Mouse (Mus musculus) liver (tissue): ENCODE results near the gene BC028528.
"Not testable (repeated sequence)": the region's sequence is repeated elsewhere in the genome, so short reads cannot be mapped to it uniquely, and the experiment has no call there.

Experiments used
- DNase-seq: peaks from one replicate; pipeline ENCODE4 v3.0.0-alpha.2; 2020; ENCODE audit warnings: mixed read lengths

BC028528 gene

DNA sequence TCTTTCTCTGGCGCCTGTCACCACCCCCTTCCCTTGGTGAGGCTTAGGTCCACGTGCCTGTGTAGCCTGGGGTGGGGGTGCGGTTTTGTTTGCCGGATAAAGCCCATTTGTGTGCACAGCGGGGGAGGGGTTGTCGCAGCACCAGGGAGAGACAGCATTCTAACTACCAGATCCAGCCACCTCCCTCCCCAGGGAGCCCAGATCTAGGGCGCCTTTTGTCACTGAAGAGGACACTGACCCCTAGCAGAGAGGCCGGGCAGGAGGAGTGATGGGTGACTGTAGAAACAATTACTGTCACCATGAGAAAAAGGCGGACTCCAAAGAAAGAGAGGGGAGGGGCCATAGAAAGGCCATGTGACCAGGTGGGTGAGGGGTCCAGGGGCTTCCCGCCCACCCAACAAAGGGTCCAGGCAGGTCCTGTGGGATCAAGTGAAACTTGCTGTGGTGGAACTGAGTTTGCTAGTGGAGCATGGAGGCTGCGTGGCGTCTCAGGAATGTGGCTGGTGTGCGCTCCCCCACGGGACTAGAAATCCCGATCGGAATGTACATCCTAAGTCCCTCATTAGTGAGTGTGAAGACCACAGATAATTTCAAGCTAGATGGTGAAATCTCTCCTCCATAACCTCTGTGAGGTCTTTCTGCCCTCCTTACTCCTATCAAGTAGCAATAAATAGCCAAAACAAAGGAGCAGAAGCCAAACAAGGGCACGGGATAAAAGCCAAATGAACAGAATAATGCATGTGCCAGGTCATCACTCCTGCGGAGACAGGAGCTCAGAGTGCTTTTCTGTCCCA is 13.5 kb upstream of the BC028528 start:
- peak; percentile 66 for DNase-seq

DNA sequence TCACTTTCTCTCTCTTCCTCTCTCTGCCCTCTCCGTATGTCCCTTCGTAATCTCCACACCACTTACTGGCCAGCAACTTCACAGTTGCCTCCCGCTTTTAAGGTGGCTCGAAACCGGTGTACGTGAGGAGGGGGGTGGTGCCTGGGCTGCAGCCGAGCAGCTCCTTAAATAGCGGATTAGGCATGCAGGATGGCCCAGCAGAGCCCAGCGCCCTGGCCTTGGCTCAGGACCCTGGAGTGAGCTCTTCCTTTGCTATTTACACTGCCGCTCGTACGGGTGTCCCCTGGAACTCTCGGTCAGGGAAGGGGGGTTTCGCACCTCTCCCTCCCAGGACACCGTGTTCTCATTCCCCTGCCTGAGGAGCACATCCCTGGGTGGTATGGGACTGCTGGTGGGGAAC is 12.8 kb upstream of the BC028528 start, which contains the start of gene Car14:
Car14 (minus strand) TSS at position 124 of the 400 bp plus-strand sequence.
- DNase-seq: no peak

DNA sequence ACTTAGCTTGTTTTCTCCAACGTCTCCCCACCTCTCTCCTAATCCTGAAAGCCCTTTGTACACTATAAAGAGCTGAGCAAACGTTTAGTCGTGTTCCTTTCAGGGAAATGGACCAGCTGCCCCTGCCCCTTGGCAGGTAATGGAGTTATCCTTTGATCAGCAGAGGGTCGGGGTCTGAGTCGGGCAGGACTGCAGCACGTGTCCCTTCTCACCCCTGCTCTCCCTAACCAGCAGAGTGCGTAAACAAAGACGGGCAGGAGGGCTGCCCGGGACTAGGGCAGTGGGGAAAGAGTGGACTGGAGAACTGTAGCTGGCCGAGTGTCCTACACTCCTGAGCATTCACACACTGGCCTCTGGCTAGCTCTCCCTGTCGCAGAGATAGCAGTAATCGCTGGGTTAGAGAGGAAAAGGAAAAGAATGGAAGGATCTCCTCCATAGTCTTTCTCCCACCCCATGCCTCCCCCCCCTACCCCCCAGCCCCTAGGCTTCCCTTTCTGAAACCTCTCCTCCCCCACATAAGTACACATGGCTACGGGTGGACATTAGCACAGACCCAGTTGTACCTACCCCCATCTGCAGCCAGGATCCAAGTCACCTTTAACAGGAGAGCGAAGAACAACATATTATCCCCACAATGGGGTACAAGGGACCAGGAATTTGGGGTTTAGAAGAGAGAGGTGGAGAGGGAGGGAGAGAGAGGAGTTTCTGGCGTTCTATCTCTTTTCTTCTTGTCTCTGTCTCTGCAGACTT is 12.1 kb upstream of the BC028528 start:
- peak; percentile 45 for DNase-seq

DNA sequence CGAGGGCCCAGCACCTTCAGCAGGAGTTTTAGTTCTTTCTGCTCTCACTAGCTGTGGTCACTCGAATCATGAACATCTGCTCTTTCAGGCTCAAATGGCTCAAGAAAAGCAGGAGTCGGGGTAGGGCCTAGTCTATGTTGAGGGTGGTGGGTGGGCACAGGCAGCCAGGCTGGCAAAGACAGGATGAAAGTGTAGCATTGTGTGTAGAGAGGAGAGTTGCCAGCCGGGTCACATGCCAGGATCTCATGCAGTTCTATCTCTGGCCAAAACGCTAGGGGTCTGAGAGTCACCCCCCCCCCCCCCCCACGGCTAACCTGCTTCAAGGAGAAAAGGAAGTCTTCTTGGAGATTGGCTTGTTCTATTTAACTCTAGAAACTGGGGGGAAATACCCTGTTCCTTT is 10.8 kb upstream of the BC028528 start:
- no peak for DNase-seq

DNA sequence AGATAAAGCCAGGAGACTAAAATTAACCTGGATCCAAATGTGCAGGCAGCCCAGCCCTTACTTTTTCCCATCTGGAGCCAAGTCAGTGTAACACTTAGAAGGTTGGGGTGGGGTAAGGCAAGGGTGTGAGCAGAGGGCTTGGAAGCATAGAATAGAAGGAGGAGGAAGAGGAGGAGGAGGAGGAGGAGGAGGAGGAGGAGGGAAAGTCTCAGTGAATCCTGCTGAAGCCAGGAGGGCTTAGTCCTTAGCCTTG is 10.5 kb upstream of the BC028528 start:
- no peak for DNase-seq

DNA sequence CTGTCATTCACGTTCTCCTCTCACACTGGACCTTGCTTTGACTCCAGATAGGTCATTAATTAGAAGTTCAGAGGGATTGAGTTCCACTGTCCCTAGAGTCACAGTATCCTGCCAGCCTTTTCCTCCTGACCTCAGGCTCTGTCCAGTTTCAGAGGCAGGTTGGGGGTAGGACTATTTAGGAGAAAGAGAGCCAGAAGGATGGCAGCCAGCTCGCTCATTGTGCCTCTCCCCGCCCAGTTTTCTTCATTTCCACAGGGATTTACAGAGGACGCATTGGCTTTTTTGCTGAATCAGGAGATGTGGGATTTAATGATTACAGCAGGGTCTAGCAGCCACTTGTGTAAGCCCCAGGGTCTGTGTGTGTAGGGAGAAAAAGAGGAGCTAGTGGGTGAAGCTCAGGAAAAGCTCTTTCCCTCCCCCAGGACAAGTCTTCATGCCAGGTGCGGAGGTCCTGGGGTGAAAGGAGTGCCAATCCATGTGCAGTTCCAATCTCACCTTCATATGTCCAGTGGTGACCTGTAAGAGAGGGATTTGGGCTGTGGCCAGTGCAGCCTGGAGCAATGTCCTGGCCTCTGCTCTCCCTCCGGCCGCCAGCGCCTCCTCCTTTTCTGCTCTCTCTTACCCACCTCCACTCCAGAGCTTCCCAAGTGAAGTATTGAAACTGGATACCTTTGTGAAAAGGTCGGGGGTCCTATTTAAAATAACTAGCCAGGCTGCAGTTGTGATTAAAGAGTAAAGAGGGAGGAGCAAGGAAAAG is 10.0 kb upstream of the BC028528 start:
- no peak for DNase-seq

DNA sequence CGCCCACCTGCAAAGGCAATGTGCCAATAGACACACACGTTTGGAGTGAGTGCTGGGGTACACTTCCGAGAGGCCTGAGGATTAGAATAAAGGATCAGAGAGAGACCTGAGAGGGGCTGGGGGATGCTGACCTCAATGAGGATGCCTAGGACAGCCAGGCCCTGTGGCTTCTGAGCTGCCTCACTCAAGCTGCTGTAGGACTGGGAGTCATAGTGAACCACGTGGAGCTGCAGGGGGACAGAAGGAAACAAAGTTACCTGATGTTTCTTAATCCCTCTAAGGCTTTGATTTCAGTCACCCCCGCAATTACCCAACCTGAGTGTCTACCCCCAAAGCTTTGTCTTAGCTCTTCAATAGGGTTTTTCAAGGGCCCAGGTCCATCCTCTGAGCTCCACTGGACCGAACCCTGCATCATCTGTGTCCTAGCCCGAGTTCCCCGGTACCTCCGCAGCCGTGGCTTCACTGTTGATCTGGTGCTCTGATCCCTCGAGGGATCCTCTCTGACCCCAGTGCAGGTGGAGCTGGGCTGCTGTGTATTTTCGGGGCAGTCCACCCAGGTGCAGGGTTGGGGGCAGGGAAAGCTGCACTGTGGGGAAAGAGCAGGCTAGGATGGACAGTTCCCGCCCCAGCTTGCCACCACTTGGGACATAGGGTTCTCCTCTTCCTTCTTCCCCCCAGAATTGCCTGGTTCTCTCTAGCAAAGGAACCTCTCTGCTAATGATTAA is 8.2 kb upstream of the BC028528 start:
- DNase-seq: peak; percentile 19

DNA sequence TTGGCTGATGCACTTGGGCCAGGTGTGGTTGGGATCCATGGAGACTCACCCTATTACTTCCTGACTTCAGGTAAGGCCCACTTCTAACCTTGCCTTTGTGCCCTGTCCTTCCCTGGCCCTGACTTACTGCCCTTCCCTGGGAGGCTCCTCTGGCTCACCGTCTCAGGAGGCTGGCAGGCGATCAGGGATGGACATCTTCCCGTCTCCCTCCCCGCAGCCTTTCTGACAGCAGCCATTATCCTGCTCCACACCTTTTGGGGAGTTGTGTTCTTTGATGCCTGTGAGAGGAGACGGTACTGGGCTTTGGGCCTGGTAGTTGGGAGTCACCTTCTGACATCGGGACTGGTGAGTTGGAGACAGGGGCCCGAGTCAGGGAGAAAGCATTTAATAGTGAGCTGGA is 3.7 kb upstream of the BC028528 start:
- DNase-seq: not testable (repeated sequence)

DNA sequence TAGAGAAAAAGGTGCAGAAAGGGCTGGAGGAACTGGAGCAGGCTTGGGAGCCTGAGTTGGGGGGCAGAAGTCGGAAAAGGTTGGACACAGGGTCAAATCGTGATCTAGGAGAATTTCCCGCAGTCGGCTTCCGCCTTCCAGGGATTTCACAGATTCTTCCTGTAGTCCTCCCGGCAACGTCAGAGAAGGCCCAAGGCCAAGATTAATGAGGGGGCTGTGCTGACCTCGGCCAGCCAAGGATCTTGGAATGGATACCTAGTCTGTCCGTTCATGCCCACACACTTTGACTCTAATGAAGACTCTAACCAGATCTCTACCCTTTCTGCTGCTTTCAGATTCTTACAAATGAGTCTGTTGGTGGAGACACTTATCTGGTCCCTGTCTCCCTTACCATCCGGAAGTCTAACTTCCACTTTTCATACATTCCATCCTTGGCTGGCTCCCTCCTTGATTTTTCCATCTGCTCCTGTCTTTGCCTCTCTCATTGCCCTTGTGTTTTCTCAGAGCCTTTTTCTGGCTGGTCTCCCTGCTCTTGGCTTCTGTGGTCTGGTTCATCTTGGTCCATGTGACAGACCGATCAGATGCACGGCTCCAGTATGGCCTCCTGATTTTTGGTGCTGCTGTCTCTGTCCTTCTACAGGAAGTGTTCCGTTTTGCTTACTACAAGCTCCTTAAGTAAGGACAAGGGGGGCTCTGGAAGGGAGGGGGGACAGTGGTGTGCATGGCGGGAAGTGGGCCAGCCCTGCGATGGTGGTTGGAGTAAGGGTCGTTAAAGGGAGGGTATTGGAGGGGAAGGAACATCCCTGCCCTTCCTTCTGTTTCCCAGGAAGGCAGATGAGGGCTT is 2.7 kb upstream of the BC028528 start:
- DNase-seq: peak; percentile 38

DNA sequence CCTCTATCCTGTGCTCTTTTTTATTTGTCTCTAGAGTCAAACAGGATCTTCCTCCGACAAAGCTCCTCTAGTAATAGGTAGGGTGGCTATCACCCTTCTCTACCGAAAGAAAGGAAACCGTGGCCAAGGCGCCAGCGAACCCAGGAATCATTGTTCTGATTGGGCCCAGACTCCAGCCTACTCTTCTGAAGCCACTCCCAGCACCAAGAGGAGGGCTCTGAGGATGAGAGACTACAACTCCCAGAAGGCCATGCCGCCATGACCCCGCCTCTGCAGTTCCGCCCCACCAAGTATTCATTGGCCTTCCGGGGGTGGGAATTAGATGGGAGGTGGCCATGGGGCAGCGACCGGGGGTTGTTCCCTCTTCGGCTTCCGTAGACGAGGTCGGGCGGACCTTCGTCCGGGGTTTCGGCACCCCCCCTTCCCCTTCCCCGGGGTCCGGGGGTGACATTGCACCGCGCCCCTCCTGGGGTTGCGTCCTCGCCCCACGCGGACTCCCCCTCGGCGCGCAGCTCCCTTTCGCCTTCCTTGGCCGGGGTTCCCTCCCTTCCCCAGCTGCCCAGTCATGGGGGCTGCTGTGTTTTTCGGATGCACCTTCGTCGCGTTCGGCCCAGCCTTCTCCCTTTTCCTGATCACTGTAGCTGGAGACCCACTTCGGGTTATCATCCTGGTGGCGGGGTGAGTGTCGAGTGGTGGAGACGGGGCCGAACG is 2.0 kb upstream of the BC028528 start, which contains the start of gene Aph1a:
Aph1a (plus strand) TSS at position 364 of the 711 bp plus-strand sequence.
- DNase-seq: peak; percentile 96

DNA sequence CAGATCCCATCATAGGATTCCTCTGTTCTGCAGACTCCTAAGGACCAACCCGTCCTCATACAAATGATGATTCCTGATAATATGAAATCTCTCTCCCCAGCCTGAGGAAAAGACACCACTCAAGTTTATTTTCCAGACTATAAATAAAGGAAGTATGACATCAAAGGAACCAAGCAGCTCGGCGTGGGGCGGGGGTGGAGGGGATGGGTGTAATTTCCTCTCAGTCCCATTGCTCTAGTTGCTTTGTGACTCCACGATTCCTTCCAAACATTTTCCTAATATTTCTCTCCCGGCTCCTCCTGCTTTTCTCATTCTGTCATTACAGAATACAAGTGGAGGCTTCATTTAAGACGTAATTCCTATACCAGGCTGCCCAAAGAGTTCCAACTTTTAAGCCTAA is 1.3 kb upstream of the BC028528 start:
- DNase-seq: no peak

DNA sequence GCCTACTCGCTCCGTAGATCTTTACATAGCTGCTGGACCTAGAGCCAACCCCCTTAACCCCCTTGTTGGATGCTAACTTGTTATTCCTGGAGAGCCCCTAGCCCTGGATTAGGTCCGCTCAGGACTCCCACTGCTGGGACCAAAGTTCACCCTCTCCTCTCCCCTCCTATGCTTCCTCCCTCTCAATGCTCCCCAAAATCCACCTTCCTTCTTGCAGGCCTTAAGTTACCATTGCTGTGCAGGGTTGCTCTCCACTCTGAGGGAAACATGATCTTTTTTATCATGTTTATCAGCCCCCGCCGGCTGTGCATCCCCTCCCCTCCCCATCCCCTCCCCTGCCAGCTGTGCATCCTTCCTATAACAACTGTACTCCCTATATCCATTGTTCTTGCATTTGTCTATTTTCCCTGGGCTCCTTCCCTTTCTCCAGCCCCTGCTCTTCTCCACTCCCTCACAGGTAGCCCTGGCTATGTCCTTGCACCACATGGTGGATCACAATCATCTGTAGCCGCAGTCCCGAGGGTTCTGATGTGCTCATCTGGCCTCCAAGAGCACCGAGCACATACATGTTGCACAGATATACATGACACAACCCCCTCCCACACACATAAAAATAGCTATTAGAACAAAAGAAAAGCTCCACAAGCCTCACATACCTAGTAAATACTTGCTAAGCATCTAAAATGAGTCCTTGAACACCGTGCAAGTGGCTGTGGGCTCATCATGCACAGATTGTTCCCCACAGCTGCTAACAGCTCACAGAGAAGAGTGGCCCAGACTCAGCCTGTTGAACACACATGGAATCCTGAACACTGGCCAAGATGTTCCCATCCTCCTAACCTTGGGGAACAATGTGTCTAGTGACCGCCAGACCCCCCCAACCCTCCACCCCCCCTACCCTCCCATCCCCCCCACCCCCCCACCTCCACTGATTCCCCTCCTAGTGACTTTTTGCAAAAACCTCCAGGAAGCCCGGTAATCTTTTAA is 554 bp upstream of the BC028528 start:
- peak; percentile 23 for DNase-seq

DNA sequence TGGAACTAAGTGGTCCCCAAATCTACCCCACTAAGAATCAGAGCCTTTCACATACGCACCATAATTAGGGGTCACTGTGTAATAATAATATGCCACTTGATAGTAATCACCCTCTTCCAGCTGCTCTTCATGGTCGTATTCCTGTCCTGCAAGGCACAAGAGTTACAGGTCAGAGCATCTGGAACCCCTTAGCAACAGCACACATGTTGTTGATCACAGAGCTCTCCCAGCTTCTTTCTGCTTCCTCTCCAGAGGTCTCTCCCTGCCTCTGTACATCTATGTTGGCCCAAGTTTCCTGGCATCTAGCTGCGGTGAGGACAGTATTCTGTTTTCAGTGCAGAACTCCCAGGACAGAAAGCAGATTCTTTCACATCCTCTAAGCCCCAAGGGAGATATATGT is 2.1 kb downstream of the BC028528 start:
- no peak for DNase-seq

DNA sequence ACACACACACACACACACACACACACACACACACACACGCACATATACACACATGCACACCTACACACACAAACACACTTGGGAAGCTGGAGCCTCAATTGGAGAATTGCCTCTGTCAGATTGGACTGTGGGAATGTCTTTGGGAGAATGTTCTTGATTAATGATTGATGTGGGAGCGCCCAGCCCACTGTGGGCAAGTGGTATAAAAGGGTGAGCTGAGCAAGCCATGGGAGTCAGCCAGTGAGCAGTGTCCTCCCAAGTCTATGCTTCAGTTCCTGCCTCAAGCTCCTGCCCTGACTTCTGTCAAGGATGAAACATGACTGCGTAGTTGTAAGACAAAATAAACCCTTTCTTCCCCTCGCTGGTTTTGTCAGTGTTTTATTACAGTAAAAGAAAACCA is 4.2 kb downstream of the BC028528 start:
- no peak for DNase-seq

DNA sequence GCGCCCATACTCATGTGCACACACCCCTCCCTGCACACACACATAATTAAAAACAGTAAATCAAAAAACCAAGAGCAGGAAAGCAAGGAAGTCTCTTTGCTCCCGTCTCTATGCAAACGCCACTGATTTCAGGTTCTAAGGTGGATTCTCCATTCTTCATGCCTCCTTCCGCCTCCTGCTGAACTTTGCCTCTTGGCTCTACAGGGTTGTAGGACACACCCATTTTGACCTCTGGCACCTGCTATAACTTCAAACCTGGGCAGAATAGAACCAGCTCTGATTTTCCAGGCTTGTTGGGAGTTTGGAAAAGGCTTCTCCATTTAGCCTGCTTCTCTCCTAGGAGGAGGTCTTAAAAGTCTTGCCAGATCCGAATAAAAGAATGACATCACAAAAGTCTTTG is 7.4 kb downstream of the BC028528 start:
- DNase-seq: no peak

DNA sequence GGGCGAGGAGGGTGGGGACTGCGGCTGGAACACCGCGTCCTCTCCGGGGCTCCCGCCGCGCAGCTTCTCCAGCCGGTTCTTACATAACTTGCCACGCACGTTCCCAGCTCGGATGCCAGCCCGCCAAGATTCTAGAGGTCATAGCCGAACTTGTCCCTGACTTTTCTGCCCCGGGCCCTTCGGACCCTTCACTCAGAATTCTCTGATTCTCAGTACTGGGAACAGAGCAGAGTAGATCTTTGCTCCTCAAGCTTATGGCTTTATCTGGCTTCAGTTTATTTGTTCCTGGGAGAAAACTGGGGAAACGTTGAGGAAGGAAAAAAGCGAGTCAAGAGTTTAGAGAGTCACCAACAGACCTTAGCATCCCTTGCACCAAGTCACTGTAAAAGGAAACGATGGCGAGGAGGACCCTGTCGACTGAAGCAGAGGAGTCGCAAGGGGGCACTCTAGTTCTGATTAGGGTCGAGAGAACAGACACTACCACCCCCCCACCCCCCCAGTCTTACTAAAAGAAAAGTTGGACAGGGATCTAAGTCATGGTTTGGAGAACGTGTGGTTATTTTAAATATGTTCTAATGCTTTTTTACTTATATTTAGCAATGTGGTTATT is 8.9 kb downstream of the BC028528 start:
- DNase-seq: peak; percentile 70

DNA sequence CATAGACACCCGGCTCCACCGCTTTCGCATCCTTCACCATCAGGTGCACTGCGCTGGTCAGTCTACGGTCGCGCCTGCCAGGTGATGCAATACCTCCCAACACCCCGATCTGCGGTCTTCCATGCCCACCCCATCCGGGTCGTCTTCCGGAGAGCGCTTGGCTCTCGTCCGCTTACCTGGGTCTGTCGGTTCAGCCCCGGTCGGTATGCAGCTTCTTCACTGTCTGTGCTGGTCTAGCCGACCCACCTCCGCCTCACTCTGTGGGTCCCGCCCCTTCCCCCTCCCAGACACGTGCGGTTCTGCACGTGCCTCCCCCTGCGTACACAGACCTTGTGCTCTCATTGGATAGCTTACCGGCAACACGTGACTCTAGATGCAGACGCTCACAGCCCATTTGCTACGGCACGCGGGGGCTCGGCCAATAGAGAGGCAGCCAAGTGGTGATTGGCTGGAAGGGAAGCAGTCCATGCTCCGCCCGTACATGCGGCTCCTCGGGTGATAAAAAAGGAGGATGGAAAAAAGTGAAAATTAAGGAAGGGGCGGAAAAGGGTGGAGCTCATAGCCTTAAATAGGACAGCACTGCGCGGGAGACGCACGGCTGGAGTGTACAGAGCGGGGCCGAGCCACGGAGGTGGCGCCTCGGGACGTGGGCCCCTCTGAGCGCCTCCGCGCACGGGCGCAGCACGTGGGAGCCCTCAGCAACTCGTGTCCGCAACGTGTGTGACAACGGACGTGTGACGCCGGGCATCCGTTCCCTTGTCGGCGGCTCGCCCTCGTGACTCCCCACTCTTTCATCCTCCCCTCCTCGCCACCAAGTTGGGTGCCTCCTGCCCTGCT is 9.6 kb downstream of the BC028528 start, which contains the start of gene Ciart:
Ciart (minus strand) TSS at position 273 of the 837 bp plus-strand sequence.
- peak; percentile 90 for DNase-seq

DNA sequence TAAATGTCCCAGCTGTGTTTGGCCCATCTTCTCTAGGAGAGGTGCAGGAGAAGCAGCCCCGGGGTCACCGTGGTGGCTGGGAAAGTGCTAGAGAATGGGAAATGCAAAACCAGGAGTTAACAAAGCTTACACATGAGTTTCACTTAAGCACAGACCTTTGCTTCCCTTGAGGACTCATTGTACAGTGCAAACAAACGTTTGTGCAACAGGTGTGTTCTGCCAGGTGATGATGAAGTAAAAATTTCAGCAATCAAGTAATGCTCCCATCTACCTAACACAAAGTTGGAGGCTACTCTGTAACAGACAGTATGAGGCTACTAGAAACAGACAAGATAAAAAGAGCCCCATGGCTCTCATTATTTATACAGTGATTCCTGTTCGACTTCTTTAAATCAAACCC is 12.7 kb downstream of the BC028528 start:
- DNase-seq: no peak

DNA sequence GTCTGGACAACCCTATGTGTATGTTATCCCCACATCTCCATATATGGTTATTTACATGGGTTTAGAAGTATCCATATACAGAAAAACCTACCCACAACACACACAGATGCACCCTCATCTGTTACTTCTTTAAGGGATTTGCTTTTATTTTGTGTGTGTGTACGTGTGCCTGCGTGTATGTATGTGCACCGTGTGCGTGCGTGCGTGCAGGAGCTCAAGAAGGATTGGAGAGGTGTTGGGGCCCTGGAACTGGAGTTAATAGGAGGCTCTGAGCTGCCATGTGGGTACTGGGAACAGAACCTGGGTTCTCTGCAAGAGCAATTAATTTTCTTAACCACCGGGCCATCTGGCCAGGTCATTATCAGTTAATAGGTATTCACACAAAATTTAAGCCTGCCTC is 19.8 kb downstream of the BC028528 start:
- DNase-seq: no peak
